Mouse (Mus musculus): ENCODE measurements at regions not wholly inside any gene's neighbourhood (a gene's known extent, or its start where the extent isn't known, plus 50 kb on each side); places are given as distances from the start of the nearest gene placed in this dataset.
A peak's percentile ranks its signal among the peaks of the same experiment; 100 is the strongest.
"Not testable (repeated sequence)": the region's sequence is repeated elsewhere in the genome, so short reads cannot be mapped to it uniquely, and the experiment has no call there.

- DNase-seq, result no peak
- intact Hi-C loops (cut with DNase I), result loop anchor here (10.0 kb wide), 2 partner anchors 192 to 278 kb away; no protein-coding TSS in a partner anchor
Measured at GRCm38 (mm10) chr2:63706643-63707042, 391.2 kb downstream of the Fign start.

DNA sequence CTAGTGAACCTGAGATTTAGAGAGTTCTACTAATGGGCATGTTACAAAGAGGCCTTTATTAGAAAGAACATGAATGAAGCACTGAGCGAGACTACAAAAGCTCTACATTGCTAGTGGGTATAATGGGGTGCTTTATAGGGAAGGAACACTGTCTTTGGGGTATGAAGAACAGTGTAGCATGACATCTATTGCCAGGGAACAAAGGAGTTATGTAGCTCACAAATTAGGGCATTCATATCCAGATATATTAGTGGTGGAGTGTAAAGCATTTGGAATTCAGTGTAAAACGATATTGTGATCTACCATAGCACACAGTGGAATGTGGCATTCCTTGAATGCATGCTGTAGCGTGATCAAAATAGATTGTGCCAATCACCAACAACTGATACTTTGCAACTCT lies 391.7 kb downstream of the Fign start:
- intact Hi-C loops (cut with DNase I), result loop anchor here (10.0 kb wide), 2 partner anchors 191 to 279 kb away; no protein-coding TSS in a partner anchor
- no peak for DNase-seq

DNA sequence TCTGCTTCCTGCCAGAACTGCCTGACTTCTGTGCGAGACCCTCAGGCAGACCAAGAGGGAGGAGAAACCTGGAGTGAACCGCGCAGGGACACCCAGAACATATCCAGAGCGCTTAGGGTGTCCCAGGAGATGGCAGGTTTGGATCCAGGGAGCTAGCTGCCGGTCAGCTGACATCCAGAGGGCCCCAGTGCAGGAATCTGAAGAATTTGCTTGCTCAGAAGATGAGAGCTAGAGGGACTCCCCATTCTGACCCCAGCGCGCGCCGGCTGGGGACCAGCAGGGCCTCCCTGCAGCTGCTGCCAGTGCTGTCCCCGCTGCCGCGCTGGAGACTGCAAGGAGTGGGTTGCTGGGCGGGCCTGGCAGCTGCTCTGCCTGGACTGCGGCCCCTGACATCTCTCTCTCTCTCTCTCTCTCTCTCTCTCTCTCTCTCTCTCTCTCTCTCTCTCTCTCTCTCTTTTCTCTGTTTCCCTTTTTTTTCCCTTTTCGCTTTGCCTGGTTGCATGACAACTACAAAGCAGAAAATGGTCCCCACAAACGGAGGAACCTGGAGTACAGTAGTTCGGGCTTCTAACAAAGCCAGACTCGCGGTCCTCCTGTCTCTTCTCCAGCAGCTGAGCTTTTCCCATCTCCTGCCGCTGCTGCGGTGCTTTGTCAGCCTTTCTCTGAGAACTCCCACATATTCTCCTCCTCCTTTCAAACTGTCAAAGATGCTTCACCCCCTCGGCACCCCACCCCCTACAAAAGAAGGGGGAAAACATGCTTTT lies 395.3 kb downstream of the Fign start:
- intact Hi-C loops (cut with DNase I), result loop anchor here (5.0 to 10.0 kb wide), 5 partner anchors 188 to 1150 kb away; partner anchors contain the start of gene Fign

DNA sequence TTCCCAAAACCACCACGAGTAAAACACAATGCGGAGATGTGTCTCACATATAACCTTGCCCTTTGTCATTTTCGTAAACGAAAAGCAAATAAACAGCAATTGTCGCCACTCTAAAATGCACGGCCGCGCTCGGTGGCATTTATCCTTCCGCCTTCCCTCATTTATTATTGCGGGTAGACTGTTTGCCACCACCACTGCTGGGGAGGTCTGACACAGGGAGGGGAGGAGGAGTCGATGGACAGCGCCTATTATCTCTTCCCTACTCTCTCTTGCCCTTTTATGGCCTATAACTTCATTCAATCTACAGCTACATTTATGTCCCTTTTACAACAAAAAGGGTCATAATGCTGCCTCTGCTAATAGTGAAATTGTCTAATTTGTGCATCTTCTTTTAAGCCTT lies 396.0 kb downstream of the Fign start:
- peak; percentile 4 for DNase-seq
- intact Hi-C loops (cut with DNase I), result loop anchor here (2.0 to 10.0 kb wide), 6 partner anchors 187 to 1150 kb away; partner anchors contain the start of gene Fign

More for the DNA sequence above, 395.3 kb downstream of the Fign start:
- DNase-seq, result peak; percentile 58 to 61

DNA sequence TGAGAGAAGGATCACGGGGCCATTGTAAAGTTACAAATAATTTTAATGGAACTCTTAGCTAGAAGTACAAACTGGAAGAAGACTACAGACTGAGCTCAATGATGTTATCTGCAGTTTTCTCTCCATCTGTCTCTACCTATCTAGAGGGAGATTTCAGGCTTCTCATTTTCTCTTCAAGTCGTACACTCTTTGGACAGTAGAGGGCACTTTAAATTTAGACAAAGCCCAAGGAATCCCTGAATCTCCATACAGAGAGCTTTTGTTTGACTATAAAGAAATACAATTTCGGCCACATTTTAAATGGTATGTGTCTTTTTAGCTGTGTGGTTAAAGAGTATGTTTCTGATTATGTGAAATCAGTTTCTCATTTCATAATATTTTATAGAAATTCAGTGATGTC lies 397.6 kb downstream of the Fign start:
- intact Hi-C loops (cut with DNase I), result loop anchor here (2.0 to 10.0 kb wide), 6 partner anchors 185 to 1152 kb away; partner anchors contain the start of gene Fign
- peak; percentile 20 to 37 for DNase-seq

GRCm38 (mm10) chr2:63669700-63670099 lies 428.1 kb downstream of the Fign start:
- DNase-seq, result no peak
- intact Hi-C loops (cut with DNase I), result no loop called here

GRCm38 (mm10) chr2:63668784-63669183 lies 429.1 kb downstream of the Fign start:
- intact Hi-C loops (cut with DNase I), result no loop called here
- DNase-seq, result no peak

DNA sequence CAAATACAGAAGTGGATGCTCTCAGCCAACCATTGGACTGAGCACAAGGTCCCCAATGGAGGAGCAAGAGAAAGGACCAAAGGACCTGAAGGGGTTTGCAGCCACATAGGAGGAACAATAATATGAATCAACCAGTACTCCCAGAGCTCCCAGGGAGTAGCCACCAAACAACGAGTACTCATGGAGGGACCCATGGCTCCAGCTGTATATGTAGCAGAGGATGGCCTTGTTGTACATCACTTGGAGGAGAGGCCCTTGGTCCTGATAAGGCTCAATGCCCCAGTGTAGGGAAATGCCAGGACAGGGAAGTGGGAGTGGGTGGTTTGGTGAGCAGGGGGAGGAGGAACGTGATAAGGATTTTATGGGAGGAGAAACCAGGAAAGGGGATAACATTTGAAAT lies 437.9 kb downstream of the Fign start:
- DNase-seq; intact Hi-C loops (cut with DNase I): not testable (repeated sequence)

Data from heart, postnatal 10 days (tissue).